Mouse (Mus musculus) mesoderm, embryonic 11.5 days (tissue): ENCODE results near the gene Thbs2.
"Not testable (repeated sequence)": the region's sequence is repeated elsewhere in the genome, so short reads cannot be mapped to it uniquely, and the experiment has no call there.

Experiments used
- DNase-seq: peaks from one replicate; pipeline ENCODE4 v3.0.0-alpha.2; 2012; ENCODE audit warnings: low read depth, low spot score

Thbs2 gene

DNA sequence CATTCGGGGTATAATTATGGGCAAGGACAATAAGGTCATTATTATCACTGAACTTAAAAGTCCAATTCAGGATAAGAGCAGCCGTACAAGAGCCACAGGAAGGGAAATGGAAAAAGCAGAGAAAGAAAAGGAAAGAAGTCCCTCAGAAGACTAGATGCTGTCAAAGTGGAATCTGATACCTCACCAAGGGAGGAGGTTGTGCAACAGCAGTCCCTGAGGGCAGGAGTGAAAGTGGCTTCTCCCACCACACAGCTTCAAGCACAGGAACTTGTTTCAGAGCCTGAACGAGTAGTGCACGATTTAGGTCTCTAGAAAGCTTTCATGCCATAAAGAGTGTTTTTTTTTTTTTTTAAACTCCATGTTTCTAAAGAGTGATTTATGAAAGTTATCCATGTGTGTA lies 65.1 kb downstream of the Thbs2 start:
- DNase-seq, result no peak

- DNase-seq, result no peak
Measured at GRCm38 (mm10) chr17:14627828-14628338, 66.2 kb downstream of the Thbs2 start.

- DNase-seq, result no peak
Measured at GRCm38 (mm10) chr17:14624433-14624832, 69.6 kb downstream of the Thbs2 start.

GRCm38 (mm10) chr17:14621006-14621405 lies 73.0 kb downstream of the Thbs2 start:
- DNase-seq, result not testable (repeated sequence)

DNA sequence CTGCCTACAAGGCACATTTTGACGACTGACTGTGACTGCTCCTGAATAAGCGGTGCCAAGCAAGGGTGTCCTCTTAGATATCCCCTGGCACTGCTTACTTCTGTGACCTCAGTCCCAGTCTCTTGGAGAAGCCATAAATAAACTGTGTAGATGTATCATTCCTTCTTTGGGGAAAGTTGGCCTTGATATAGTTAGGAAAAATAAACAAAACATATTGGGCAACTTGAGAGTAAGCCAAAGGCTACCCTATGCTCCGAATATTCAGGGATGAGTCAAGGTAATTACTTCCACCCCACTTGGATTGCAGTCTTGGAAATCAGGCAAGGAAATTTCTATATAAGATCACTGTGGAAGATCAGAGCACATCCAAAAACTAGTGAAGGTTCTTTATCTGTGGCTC lies 74.0 kb downstream of the Thbs2 start:
- DNase-seq, result no peak

GRCm38 (mm10) chr17:14619038-14619437 lies 75.0 kb downstream of the Thbs2 start:
- no peak for DNase-seq
